Mouse (Mus musculus): ENCODE measurements around the gene Maged1. TPM values are rescaled to one million over a fixed set of nuclear protein-coding genes. Genes with fewer than 3 reads are reported as not detected.
"Not testable (repeated sequence)": the region's sequence is repeated elsewhere in the genome, so short reads cannot be mapped to it uniquely, and the experiment has no call there.

Gene Maged1
- polyA plus RNA-seq, 1 experiment from 2014 or later, result 567 TPM

- H3K4me3 ChIP-seq, result no peak overlapping the region
- peak overlapping the region; percentile 38; the same call in 1 of the 2 replicates for H3K27ac ChIP-seq (replicated peaks)
- DNase-seq (ENCODE audit: low spot score), result no peak
- peaks cover 54% of the 10 kb centered on the region for H3K27me3 ChIP-seq (ENCODE audit: low read depth, poor library complexity, severe bottlenecking)
- peaks cover 9% of the 10 kb centered on the region; the same call in 1 of the 2 replicates for H3K4me1 ChIP-seq
- no peaks in the 10 kb centered on the region for H3K9me3 ChIP-seq (replicated peaks)
- WGBS, result 82% methylated on average over 3 of the region's 3 CpGs
- no peaks in the 10 kb centered on the region for H3K36me3 ChIP-seq
Measured at GRCm38 (mm10) chrX:94508442-94508819, 33.5 kb downstream of the Maged1 start.

GRCm38 (mm10) chrX:94507698-94508441, 34.1 kb downstream of the Maged1 start:
- H3K9me3 ChIP-seq (replicated peaks); H3K4me3 ChIP-seq; H3K36me3 ChIP-seq; DNase-seq (ENCODE audit: low spot score); H3K4me1 ChIP-seq: not testable (repeated sequence)
- H3K27me3 ChIP-seq (ENCODE audit: low read depth, poor library complexity, severe bottlenecking), result peaks cover 60% of the 10 kb centered on the region
- H3K27ac ChIP-seq (replicated peaks), result peak overlapping the region; percentile 55; the same call in 1 of the 2 replicates
- 42% methylated on average over 8 of the region's 14 CpGs for WGBS

- H3K4me1 ChIP-seq, result no peaks in the 10 kb centered on the region
- no peak for DNase-seq (ENCODE audit: low spot score)
- H3K27me3 ChIP-seq (ENCODE audit: low read depth, poor library complexity, severe bottlenecking), result peaks cover 37% of the 10 kb centered on the region
- WGBS, result 85% methylated on average over 2 of the region's 2 CpGs
- no peaks in the 10 kb centered on the region for H3K36me3 ChIP-seq
- no peak overlapping the region for H3K4me3 ChIP-seq
- H3K27ac ChIP-seq (replicated peaks), result no peak overlapping the region
- H3K9me3 ChIP-seq (replicated peaks), result no peaks in the 10 kb centered on the region
Measured at GRCm38 (mm10) chrX:94486001-94486792, 55.7 kb downstream of the Maged1 start.

Other genes starting within 250 kb of the Maged1 start
- gene Fam90a1b, start 175.4 kb downstream of the Maged1 start, polyA plus RNA-seq (2016; fragmentation: Nextera tagmentation; extraction: Ambion mirVana), result 0.12 and 0.20 TPM in 2 replicates
- gene Apoo, start 175.0 kb downstream of the Maged1 start, polyA plus RNA-seq (2016; fragmentation: Nextera tagmentation; extraction: Ambion mirVana), result 109 and 112 TPM in 2 replicates
- 11.0 and 12.0 TPM in 2 replicates for gene Gspt2, start 93.9 kb upstream of the Maged1 start, polyA plus RNA-seq (2016; fragmentation: Nextera tagmentation; extraction: Ambion mirVana)
- 0.83 and 1.2 TPM in 2 replicates for gene Zxdb, start 182.4 kb upstream of the Maged1 start, polyA plus RNA-seq (2016; fragmentation: Nextera tagmentation; extraction: Ambion mirVana)

Measured in midbrain, embryonic 10.5 days (tissue).